Mouse (Mus musculus) hindbrain, embryonic 13.5 days (tissue): ENCODE data around the gene Smim4. TPM values are rescaled to one million over a fixed set of nuclear protein-coding genes. Genes with fewer than 3 reads are reported as not detected.

Experiments used
- ATAC-seq: fragments of 200-750 bp; cut with Nextera tagmentation; 2 replicates; pipeline ENCODE4 v1.8.0; 2017; ENCODE audit warnings: moderate TSS enrichment; ENCODE audit not compliant: low FRiP score
- H3K27ac ChIP-seq: fragments of 300-500 bp; sonication (generic); 2 replicates; pipeline ENCODE4 v1.5.1; 2015; ENCODE audit warnings: inconsistent platforms, mild to moderate bottlenecking, moderate library complexity
- H3K27me3 ChIP-seq: fragments of 300-500 bp; sonication (generic); 2 replicates; pipeline ENCODE4 v1.6.1; 2015; ENCODE audit warnings: mild to moderate bottlenecking, inconsistent platforms
- H3K36me3 ChIP-seq: fragments of 300-500 bp; sonication (generic); 2 replicates; pipeline ENCODE4 v1.6.1; 2015; ENCODE audit warnings: mild to moderate bottlenecking, inconsistent platforms
- H3K4me1 ChIP-seq: fragments of 300-500 bp; sonication (generic); replicated peaks from 2 replicates; pipeline ENCODE4 v1.6.1; 2015; ENCODE audit warnings: inconsistent platforms
- H3K4me2 ChIP-seq: fragments of 300-500 bp; sonication (generic); 2 replicates; pipeline ENCODE4 v1.6.1; 2015; ENCODE audit warnings: inconsistent platforms, mild to moderate bottlenecking, moderate library complexity
- H3K4me3 ChIP-seq: fragments of 300-500 bp; sonication (generic); 2 replicates; pipeline ENCODE4 v1.5.1; 2015; ENCODE audit warnings: mild to moderate bottlenecking, inconsistent platforms
- H3K9ac ChIP-seq: fragments of 300-500 bp; sonication (generic); 2 replicates; pipeline ENCODE4 v1.6.1; 2015; ENCODE audit warnings: mild to moderate bottlenecking, inconsistent platforms
- H3K9me3 ChIP-seq: fragments of 300-500 bp; sonication (generic); 2 replicates; pipeline ENCODE4 v1.6.1; 2016; ENCODE audit warnings: inconsistent platforms
- WGBS: fragments of 180-500 bp; shearing (Covaris S2); methylation state at CpG from one replicate; pipeline ENCODE4 v1.1.7; 2015; 5-methylcytosine and 5-hydroxymethylcytosine counted together
- polyA plus RNA-seq: library from polyadenylated mRNA; unstranded; fragments of >200 nt; fragmentation: Nextera tagmentation; extraction: Ambion mirVana; gene quantifications from 2 replicates; pipeline ENCODE4 v1.2.1, GENCODE M21; 2015

Gene Smim4
- polyA plus RNA-seq: 83.1 and 83.2 TPM in 2 replicates

GRCm38 (mm10) chr14:31128826-31129219, at the start of gene Smim4:
Gene Smim4, minus strand, starts transcription at chr14:31128956.
- Histone ChIP-seq H3K4me2 (peak within 1 kb of the TSS; percentile 93), H3K9ac (peak within 1 kb of the TSS; percentile 81), H3K27me3 (no peaks in the 10 kb centered on the region), H3K36me3 (no peaks in the 10 kb centered on the region; the same call in 1 of the 2 replicates), H3K27ac (peak within 1 kb of the TSS; percentile 90), H3K4me1 (peaks cover 61% of the 10 kb centered on the region), H3K4me3 (peak within 1 kb of the TSS; percentile 76), H3K9me3 (no peaks in the 10 kb centered on the region)
- ATAC-seq: peak; percentile 96
- WGBS: 0% methylated on average over 32 of the region's 33 CpGs

DNA sequence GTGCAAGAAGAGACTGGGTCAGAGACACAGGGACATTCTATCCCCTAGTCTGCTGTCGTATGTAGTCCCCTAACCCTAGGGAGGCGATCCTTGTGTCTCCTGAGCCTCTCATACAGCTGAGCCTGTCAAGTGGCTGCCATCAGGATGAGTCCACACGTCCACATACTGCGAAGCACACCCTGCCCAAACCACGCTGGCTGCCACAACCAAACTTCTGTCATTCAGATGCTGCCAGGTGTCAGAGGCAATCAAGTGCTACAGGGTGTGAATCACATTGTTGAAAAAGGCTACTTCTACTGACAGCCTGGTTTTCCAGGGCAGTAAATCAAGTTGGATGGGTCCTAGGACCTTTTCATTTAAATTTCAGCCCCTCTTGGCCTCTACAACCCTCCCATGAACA, 49.0 kb upstream of the Smim4 start:
- Histone ChIP-seq H3K9ac (no peak overlapping the region), H3K4me2 (no peak overlapping the region), H3K4me3 (no peak overlapping the region), H3K27ac (no peak overlapping the region), H3K4me1 (no peaks in the 10 kb centered on the region), H3K27me3 (no peaks in the 10 kb centered on the region), H3K36me3 (peaks cover 99% of the 10 kb centered on the region), H3K9me3 (no peaks in the 10 kb centered on the region)
- ATAC-seq: no peak
- WGBS: 91% methylated on average over 5 of the region's 5 CpGs

DNA sequence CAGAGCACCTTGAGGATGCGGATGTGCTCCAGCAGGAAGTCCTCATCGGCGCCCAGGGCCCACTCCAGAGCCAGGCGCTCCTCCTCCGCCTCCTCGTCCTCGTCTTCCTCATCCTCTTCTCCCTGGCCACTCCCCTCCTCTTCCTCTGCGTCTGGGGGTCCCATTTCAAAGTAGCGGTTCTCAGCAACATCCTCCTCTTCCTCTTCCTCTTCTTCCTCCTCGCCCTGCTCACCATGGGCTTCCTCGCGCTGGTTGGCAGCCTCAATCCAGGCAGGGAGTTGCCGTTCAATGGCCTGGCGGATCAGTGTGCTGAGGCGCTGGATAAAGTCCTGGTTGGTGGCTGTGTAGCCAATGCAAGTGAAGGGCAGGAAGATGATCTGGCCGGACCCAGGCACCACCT, 48.5 kb upstream of the Smim4 start:
- 85% methylated on average over 16 of the region's 16 CpGs for WGBS
- ATAC-seq: no peak

DNA sequence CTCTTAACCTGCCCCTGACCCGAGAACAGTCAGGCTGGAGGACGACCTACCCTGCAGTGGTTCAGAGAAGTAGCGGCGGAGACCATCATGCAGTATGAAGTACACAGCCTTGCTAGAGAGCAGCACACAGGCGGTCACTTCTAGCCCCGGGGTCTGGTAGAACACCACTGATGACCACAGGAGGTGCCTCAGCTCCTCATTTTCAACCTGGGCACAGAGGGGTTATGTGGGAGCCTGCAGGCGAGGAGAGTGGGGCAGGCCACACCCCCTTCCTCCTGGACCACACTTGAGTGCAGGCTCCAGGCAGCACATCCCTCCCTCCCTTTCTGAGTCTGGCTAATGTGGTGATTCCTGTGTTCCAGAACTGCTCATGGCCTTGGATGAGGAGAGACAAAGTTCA, 44.8 kb upstream of the Smim4 start:
- H3K27me3 ChIP-seq: no peaks in the 10 kb centered on the region
- peaks cover 85% of the 10 kb centered on the region for H3K36me3 ChIP-seq
- WGBS: 94% methylated on average over 7 of the region's 7 CpGs
- H3K4me1 ChIP-seq: no peaks in the 10 kb centered on the region
- H3K4me2 ChIP-seq: no peak overlapping the region
- H3K27ac ChIP-seq: no peak overlapping the region
- no peaks in the 10 kb centered on the region for H3K9me3 ChIP-seq
- H3K4me3 ChIP-seq: no peak overlapping the region
- H3K9ac ChIP-seq: no peak overlapping the region
- ATAC-seq: no peak

More for the DNA sequence above, 48.5 kb upstream of the Smim4 start:
- no peak overlapping the region for H3K27ac ChIP-seq
- no peak overlapping the region for H3K4me2 ChIP-seq
- H3K4me3 ChIP-seq: no peak overlapping the region
- no peak overlapping the region for H3K9ac ChIP-seq
- no peaks in the 10 kb centered on the region for H3K4me1 ChIP-seq
- peaks cover 99% of the 10 kb centered on the region for H3K36me3 ChIP-seq
- H3K27me3 ChIP-seq: no peaks in the 10 kb centered on the region
- H3K9me3 ChIP-seq: no peaks in the 10 kb centered on the region

- Histone ChIP-seq H3K9me3 (no peaks in the 10 kb centered on the region), H3K4me3 (no peak overlapping the region), H3K36me3 (peaks cover 80% of the 10 kb centered on the region), H3K4me2 (no peak overlapping the region), H3K9ac (no peak overlapping the region), H3K27me3 (no peaks in the 10 kb centered on the region), H3K27ac (no peak overlapping the region), H3K4me1 (no peaks in the 10 kb centered on the region)
- 89% methylated on average over 18 of the region's 18 CpGs for WGBS
- ATAC-seq: no peak
These were observed 44.2 kb upstream of the Smim4 start for GRCm38 (mm10) chr14:31172781-31173455.

DNA sequence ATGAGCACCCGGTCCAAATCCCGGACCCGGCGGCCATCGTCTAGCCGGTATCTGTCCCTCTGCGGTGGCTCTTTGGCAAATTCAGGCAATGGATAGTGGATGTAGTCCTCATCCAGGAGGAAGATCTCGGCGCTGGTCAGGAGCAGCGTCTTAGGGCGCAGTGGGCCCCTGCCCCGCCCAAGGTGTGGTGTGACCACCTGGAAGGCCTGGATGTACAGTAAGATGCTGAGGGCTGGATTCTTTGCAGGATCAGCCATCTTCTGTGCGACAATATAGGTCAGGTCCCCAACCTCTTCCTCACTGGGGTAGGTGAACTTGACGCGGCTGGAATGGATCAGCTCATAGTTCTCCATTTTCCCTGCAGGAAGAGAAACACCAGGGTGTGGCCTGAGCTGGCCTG, 43.1 kb upstream of the Smim4 start:
- H3K9me3 ChIP-seq: no peaks in the 10 kb centered on the region
- 97% methylated on average over 15 of the region's 15 CpGs for WGBS
- H3K27ac ChIP-seq: peak overlapping the region; percentile 53; the same call in 1 of the 2 replicates
- no peak overlapping the region for H3K9ac ChIP-seq
- peaks cover 69% of the 10 kb centered on the region for H3K36me3 ChIP-seq
- H3K27me3 ChIP-seq: no peaks in the 10 kb centered on the region
- ATAC-seq: no peak
- H3K4me1 ChIP-seq: peaks cover 10% of the 10 kb centered on the region; the same call in 1 of the 2 replicates
- no peak overlapping the region for H3K4me2 ChIP-seq
- no peak overlapping the region for H3K4me3 ChIP-seq

DNA sequence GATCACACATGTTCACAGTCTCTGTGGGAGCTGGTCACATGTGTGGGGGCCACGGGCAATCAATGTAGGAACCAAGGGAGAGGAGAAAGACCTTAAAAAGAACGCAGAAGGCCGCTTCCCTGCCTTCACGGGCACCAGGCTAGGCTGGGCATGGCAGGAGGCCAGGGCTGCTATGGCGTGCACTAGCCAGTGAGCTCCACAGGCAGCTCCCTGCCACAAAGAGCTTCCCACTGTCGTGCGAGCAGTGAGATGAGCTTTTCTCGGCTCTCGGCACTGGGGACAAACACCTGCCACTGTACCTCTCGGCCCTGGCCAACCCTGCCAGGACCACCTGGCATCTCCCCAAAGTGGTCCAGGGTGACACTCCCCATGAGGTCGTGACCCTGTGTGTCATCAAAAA, 42.6 kb upstream of the Smim4 start:
- ATAC-seq: no peak
- 87% methylated on average over 11 of the region's 11 CpGs for WGBS
- Histone ChIP-seq H3K4me1 (peaks cover 13% of the 10 kb centered on the region), H3K4me3 (no peak overlapping the region), H3K27me3 (no peaks in the 10 kb centered on the region), H3K9me3 (no peaks in the 10 kb centered on the region), H3K4me2 (no peak overlapping the region), H3K27ac (peak overlapping the region; percentile 53), H3K36me3 (peaks cover 64% of the 10 kb centered on the region), H3K9ac (no peak overlapping the region)

DNA sequence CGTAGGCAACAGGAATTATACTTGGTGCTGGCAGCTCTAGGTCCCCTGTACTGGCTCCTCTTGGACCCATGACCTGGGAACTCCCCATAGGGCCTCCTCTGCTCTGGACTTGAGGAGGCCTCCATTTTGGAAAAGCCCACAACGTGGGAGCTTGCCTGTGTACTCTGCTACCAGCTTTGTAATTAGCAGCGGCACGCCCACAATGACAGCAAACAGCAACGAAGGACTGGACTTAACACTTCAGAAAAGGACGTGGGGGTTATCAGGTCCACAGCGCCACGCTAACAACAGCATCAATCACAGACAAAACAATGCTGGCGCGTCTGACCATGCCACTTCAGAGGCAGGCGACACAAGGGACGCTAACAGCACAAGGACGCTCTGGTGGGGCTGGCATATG, 42.2 kb upstream of the Smim4 start:
- Histone ChIP-seq H3K9me3 (no peaks in the 10 kb centered on the region), H3K4me1 (peaks cover 17% of the 10 kb centered on the region), H3K36me3 (peaks cover 60% of the 10 kb centered on the region), H3K27me3 (no peaks in the 10 kb centered on the region), H3K4me3 (no peak overlapping the region), H3K27ac (peak overlapping the region; percentile 53), H3K9ac (no peak overlapping the region), H3K4me2 (no peak overlapping the region)
- WGBS: 77% methylated on average over 13 of the region's 13 CpGs
- ATAC-seq: no peak

DNA sequence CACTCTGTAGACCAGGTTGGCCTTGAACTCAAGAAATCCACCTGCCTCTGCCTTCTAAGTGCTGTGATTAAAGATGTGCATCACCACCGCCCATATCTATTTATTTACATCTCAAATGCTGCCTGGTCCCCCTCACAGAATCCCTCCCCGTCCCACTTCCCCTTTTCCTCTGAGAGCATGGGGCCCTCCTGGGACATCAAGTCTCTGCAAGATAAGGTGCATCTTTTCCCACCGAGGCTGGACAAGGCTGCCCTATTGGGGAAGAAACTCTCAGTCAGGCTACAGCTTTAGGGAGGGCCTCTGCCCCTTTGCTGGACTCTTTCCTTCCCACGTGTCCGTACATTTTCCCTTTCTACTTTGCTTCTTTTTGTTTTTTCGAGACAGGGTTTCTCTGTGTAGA, 40.8 kb upstream of the Smim4 start:
- H3K9me3 ChIP-seq: no peaks in the 10 kb centered on the region
- no peak overlapping the region for H3K4me3 ChIP-seq
- H3K27me3 ChIP-seq: no peaks in the 10 kb centered on the region
- H3K27ac ChIP-seq: no peak overlapping the region
- no peak for ATAC-seq
- H3K4me2 ChIP-seq: no peak overlapping the region
- 81% methylated on average over 6 of the region's 6 CpGs for WGBS
- no peak overlapping the region for H3K9ac ChIP-seq
- peaks cover 26% of the 10 kb centered on the region for H3K4me1 ChIP-seq
- peaks cover 46% of the 10 kb centered on the region for H3K36me3 ChIP-seq

DNA sequence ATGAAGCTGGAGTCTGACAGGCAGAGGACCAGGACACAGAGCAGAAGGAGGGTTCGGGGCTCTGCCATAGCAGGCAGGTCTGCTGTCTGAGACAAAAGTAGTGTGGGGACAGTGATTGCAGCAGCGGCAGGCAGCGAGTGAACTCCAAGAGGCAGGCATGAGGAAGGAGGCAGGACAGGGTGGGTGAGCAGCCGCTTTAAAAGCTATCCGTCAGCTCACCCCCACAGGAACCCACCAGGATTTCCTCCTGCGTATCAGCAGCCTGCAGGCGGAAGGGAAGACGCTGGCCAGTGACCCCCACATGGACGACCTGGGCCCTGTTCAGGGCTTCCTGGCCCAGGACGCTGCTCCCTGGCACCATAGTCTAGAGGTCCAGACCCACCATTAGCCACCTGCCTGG, 39.7 kb upstream of the Smim4 start, which contains the start of gene Stab1:
Gene Stab1 (minus strand): TSS at position 217 of the 400 bp plus-strand sequence.
- Histone ChIP-seq H3K9me3 (no peaks in the 10 kb centered on the region), H3K4me2 (peak within 1 kb of the TSS; percentile 21; the same call in 1 of the 2 replicates), H3K4me1 (peaks cover 26% of the 10 kb centered on the region), H3K27ac (peak within 1 kb of the TSS; percentile 36; the same call in 1 of the 2 replicates), H3K27me3 (no peaks in the 10 kb centered on the region), H3K36me3 (peaks cover 35% of the 10 kb centered on the region), H3K9ac (no peak within 1 kb of the TSS), H3K4me3 (peak within 1 kb of the TSS; percentile 11)
- ATAC-seq: no peak
- WGBS: 55% methylated on average over 10 of the region's 10 CpGs

DNA sequence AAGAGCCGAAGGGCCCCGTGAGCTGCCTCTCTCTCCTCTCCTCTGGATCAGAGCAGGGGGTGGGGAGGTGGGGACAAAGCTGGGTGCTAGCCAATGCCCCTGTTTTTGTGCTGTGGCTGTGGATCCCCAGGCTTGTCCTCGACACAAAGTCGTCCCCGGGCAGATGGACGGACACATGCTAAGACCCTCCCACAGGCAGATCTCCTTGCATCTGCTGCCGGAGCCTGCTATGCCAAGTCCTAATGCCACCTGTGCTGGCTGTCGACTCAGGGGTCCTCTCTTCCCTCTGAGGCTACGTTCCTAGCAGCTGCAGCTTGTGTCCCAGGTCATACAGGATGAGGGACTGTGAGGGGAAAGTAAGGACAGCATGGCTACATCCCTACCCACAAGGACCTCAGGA, 38.1 kb upstream of the Smim4 start:
- H3K9me3 ChIP-seq: no peaks in the 10 kb centered on the region
- ATAC-seq: no peak
- peaks cover 26% of the 10 kb centered on the region for H3K4me1 ChIP-seq
- H3K4me2 ChIP-seq: peak overlapping the region; percentile 21; the same call in 1 of the 2 replicates
- H3K27me3 ChIP-seq: no peaks in the 10 kb centered on the region
- peak overlapping the region; percentile 35; the same call in 1 of the 2 replicates for H3K9ac ChIP-seq
- H3K36me3 ChIP-seq: peaks cover 19% of the 10 kb centered on the region
- H3K27ac ChIP-seq: no peak overlapping the region
- H3K4me3 ChIP-seq: no peak overlapping the region
- WGBS: 57% methylated on average over 9 of the region's 9 CpGs

GRCm38 (mm10) chr14:31165991-31166630, 37.4 kb upstream of the Smim4 start:
- Histone ChIP-seq H3K27me3 (no peaks in the 10 kb centered on the region), H3K36me3 (peaks cover 12% of the 10 kb centered on the region), H3K4me3 (no peak overlapping the region), H3K4me2 (peak overlapping the region; percentile 21; the same call in 1 of the 2 replicates), H3K4me1 (peaks cover 26% of the 10 kb centered on the region), H3K9me3 (no peaks in the 10 kb centered on the region), H3K27ac (no peak overlapping the region), H3K9ac (peak overlapping the region; percentile 35; the same call in 1 of the 2 replicates)
- no peak for ATAC-seq
- WGBS: 53% methylated on average over 10 of the region's 10 CpGs
